Mouse (Mus musculus) embryo, embryonic 10 days (tissue): ENCODE measurements around the gene Kirrel3.

Experiments used
- DNase-seq: peaks from one replicate; pipeline ENCODE4 v3.0.0-alpha.2; 2015; ENCODE audit warnings: low spot score

The Kirrel3 gene

DNA sequence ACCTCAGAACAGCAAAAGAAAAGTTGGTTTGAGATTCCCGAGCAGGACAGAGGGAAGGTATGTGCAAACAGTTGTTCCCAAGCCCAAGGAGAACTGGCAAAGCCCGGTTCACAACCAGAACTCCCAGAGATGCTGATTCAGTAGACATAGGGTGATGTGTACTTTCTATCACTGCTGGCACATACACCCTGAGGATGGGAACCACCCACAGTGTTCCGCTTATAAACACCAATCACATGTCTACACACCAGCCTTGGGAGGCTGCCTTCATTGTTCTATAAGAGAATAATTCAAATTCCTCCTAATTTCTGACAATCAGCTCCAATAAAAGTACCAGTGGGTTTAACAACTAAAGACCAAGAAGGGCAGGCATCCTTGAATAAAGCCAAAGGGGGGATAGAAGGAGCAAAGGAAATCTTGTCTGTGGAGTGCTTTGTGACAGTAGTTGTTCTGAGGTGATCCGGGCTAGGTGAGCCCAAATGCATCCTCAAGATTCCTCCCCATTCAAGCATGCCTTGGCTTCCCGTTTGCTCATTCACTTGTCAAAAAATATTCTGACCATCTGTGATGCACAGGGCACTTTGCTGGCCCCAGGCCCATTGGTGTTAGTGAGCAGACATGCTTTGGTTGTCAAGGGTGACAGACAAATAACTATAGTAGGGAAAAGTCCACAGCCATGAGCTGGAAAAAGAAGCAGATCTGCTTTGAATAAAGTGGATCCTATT is 266.5 kb downstream of the Kirrel3 start:
- no peak for DNase-seq

DNA sequence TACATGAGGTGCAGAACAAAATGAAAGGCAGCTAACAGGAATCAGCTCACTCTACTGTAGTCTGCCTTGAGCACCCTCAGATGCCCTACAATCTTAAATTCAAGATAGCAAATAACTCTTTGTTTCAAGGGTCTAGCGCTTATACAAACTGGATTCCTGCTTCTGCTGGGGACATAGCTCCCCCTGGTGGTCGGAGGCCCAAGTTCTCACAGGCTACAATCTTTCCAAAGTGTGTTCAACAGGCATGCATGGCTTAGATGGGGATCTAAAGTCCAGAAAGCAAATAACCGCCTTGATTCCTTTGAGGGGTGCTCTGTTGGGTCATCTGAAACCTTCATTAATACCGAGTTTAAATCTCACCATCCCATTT is 267.1 kb downstream of the Kirrel3 start:
- peak; percentile 81 for DNase-seq

DNA sequence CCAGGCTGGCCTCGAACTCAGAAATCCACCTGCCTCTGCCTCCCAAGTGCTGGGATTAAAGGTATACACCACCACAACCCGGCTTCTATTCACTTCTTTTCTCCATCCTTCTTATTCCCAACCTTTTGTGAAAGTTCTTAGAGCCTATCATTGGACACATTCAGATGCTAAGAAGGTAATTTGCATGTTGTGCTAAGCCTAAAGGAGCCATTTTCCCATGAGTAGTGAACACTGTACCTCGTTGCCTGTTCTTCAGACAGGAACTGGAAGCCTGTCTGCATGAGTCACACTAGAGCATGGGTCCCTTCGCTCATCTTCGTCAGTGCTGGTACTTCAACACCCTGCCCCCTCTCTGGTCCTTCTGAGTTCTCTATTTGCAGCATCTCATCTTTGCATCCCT is 268.2 kb downstream of the Kirrel3 start:
- DNase-seq = no peak

DNA sequence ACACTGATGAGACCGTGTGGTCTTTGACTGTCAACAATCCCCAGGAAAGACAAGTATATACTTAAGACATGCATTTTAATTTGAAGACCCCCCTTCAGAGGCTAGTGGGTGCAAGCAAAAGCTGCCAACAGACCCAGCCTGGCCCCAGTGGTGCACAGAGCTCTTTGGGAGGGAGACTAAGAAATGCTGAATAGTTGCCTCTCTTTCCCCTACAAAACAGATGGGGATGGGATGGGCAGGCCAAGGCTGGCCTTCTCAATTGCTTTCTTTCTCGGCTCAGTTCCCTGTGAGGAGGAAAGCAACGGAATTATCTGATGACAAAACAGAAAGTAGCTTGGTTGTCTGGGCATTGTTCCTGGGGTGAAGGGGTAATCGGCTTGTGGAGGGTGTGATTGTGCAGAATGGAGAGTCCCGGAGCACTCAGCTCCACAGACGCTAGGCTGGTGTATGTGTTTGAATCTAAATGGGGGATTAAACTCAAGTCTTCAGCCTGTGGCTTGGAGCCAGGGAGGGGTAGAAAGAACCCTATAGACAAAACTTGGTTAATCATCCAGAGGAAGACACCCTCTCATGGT is 268.9 kb downstream of the Kirrel3 start:
- DNase-seq = peak; percentile 8

DNA sequence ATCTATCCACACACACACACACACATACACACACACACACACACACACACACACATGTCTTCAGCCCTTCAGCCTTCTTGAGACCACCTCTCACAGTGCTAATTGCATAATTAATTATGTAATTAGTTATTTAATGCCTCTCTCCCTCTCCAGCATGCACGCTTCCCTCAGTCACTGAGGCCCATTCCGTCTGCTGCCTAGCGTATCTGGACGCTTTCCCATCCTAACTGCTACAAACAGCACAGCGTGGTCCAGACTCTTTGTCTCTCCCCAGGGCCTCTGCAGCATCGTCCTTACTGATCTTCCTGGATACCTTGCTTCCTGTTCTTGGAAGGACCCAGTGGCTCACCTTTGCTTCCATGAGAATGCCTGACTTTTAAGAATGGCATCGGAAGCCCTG is 270.4 kb downstream of the Kirrel3 start:
- DNase-seq = no peak

DNA sequence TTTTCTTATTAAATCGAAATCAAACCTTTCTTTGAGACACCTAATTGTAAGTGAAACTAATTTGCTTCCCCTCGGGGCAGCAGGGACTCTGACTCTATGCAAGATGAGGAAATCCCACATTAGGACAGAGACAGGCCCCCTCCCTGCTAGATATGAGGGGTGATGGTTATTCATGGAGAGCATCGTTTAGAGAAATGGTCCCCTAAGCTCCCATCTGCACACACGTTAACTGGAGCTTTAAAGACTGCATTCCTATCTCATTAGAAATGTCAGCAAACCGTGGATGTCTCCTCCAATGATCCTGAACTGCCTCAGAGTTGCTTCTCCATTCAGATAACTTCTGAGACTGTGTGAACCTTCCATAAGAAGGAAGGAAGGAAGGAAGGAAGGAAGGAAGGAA is 273.2 kb downstream of the Kirrel3 start:
- DNase-seq = no peak

DNA sequence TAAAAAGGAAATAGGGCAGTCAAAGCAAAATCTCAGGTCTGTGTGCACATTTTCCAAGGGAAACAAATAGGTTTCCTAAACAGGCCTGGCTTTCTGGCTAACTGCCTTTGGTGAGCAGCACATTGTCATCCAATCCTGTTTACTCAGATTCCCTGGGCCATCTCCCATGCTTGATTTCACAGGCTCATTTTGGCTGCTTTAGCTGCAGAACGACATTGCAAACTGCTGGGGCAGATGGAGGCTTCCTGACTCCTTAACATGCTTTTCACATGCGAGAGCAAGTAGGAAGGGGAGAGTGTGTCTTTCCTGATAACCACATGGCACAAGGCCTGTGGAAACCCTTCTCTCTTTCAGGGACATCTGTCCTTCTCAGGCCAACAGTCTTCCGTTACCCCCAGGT is 274.8 kb downstream of the Kirrel3 start:
- DNase-seq = no peak

DNA sequence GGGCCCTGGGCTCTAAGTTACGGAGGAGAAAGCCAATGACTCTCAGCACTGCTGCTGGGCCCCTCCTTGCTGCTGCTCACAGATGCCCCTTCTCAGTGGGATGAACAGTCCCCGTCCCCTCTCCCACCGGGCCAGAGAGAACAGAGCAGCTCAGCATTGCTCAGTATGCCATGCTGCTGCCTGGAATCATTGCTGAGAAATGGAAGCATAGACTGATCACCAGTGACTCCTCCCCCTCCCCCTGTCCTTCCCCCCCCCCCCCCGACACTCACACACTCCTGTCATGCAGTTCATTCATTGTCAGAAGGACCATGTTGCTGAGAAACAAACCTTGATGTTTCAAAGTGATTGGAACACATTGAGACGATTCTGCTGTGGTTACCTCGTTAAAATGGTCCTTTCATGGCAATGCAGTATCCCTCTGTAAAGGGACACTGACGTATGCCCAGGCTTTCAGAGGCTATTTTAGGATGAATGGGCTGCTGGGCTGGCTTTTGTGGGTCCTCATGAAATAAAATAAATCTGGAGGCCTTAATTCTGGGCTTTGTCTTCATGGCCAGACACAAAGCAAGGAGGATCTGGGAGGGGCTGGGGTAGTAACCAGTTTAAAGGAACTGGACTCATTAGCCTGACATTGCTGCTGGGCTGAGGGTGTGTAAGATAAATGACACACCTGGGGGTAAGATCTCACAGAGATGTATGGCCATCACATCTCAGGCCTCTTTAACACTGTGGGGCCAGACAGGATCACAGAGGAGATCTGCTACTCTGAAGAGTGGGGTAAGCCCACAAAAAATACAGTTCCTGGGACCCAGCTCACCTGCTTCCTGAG is 281.3 kb downstream of the Kirrel3 start:
- DNase-seq = no peak

DNA sequence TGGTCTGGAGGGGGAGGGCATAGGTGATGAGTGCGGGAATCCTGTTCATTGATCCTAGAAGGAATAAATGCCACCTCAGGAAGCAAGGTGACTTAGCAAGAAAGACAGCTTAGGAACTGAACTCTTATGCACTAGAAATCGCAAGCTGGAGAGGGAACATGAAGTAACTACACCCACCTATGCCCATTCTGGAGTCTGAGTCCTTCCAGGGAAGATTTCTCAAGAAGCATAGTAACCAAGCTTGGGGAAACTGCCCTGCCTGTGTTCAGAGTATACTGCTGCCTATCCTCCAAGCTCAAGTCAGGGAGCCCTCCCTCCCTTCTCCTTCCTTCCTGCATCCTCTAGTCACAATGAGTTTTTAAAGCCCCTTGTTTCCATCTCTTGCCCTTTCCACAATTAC is 283.3 kb downstream of the Kirrel3 start:
- DNase-seq = no peak

DNA sequence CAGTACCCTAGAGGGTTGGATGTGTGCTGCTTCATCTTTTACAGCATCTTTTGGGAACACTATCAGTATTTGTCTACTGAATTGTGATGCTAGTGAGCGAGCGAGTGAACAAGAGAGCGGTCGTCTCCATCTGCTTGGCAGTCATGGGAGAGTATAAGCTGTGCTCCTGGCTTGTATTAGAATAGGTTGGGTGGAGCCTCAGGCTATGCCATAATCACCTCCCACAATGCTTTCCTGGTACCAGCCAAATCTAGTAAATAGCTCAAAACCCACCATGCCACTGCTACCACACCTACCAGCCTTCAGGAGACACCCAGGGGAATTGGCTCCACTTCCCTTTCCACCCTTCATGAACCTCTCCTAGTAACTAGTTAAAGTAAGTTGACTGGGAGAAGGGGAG is 285.3 kb downstream of the Kirrel3 start:
- DNase-seq = no peak

DNA sequence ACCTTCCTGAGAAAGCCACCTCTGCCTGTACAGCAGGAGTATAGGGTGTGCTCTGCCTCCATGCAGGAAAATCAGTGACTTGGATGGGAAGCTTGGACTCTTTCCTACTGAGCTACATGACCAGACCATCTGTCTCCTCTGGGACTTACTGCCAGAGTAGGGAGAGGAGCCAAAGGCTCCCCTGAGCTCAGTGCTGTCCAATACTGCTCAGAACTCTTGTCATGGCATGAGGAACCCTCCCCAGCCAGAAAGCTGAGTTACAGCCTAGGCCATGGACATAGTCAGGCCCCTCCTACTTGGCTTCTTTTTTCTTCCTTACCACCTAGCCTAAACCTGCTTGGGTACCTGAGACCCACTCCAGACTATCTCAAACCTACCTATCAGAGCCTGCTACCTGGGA is 285.7 kb downstream of the Kirrel3 start:
- no peak for DNase-seq

DNA sequence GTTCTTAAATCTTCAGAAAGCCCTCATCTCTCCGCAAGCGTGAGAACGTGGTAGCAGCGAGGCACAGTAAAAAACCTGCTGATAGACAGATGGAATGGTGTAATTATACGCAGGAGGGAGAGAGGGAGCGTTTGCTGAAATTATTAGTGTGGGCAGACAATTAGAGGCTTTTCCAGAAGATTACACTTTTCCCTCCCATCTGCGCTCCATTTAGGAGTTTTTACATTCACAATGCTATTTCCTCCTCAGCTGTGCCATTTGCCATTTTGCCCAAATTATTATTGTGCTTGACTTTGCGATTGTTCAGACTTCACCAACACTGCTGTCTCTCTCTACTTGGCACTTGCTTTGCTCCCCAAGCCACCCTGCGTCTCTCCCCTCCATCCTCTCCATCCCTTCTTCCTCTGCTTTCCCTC is 286.3 kb downstream of the Kirrel3 start:
- DNase-seq = no peak

DNA sequence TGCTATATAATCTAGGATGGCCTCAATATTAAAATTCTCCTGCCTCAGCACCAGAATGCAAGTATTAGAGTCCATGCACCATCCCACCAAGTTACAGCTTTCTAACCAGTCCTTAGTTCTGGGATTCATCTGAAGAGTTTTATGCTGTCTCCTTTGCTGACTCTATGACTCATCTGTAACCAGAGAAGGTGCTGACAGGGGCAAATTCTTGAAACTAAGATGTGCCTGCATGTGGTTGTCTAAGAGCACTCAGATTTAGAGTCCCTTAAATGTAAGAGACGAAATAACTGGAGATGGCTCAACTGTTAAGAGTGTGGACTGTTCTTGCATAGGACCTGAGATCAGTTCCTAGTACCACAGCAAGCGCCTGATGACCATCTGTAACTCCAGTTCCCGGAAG is 295.7 kb downstream of the Kirrel3 start:
- DNase-seq = no peak

DNA sequence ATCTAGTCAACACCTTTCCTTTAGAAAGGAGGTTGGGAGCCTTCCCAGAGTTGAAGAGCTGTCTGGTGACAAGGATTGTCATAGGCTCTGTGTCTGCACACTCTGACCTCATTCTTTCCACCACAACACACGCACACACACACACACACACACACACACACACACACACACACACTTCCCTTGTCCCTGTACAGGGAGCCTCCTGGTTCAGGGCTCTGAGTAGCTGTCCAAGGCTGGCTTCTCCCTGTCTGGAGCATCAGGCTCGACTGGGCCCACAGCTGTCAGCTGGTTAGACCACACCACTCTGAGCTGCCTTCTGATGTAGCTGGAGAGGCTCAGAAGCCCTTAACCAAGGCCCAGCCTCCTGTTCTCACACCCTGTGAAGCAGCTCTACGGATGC is 302.2 kb downstream of the Kirrel3 start:
- no peak for DNase-seq

DNA sequence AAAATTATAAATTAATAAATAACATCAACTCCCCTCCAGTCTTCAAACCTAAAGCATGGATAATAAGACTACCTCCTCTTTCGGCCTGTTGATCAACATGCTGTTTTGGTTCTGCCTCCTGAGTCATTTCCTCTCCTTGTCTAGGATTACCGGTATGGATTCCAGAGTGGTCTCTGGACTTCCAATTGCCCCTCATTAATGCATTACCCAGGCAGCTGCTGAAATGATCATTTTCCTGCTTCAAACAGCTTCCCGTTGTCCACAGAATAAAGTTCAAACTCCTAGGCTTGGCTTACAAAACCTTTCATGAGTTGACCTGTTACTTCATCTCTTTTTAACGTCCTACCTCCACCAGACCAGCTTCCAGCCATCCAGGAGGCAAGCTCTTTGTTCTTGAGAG is 309.5 kb downstream of the Kirrel3 start:
- DNase-seq = no peak

DNA sequence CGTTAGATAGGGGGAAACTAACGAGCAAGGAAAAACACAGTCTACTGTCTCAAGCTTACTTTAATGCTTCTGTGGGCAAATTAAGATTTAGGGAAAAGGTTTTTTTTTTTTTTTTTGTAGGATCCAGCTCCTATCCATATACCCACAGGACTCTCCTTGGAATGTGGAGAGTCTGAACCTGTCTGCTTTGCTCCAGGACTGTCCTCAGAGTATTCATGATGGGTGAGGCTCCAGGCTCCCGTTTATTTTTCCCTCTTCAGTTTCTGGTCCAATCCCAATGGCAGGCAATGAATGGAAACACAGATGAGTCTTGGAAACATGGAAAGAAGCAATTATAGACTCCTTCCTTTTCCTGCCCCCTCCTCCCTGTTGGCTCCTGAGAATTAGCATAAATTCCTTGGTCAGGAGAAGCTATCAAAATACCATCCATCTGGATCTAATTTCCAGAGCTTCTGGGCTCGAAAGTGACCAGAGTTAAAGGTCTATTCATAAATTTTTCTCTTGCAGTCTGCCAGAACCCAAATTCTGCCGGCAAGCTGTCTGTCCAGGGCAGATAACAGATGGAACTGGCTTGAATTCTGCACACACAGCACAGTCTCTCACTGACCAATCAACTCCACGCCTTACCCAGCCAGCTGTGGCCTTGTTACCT is 312.1 kb downstream of the Kirrel3 start:
- DNase-seq = peak; percentile 43

DNA sequence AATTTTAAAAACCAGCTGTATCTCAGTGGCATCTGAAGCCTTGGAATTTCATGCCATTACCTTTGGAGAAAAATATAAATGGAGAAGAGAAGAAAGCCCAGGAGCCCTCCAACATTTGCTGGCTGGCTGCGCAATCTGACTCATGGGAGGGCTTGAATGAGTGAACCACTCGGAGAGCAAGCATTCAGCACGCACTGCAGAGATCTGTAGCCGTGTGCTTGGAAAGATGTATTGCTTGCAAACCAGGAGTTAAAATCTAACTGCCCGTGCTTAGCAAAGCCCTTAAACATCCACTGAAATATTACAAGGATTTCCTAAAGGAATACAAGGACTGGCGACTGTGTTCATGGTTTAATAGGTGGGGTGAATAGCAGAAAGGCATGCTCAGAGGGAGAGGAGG is 316.0 kb downstream of the Kirrel3 start:
- no peak for DNase-seq

DNA sequence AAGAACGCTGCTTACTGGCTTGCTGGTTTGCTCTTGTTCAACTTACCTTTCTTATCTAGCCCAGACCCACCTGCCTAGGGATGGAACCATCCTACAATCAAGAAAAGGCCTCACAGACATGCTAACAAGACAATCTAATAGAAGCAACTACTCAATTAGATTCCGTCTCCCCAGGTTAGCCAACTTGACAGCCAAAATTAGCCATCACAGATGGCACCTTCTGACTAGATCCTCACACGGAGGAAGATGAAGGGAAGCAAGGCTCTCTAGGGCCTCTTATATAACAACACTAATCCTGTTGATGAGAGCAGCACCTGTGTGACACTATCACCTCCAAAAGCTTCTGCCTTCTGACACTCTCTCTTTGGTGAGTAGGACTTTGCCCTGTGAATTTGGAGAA is 321.2 kb downstream of the Kirrel3 start:
- no peak for DNase-seq

DNA sequence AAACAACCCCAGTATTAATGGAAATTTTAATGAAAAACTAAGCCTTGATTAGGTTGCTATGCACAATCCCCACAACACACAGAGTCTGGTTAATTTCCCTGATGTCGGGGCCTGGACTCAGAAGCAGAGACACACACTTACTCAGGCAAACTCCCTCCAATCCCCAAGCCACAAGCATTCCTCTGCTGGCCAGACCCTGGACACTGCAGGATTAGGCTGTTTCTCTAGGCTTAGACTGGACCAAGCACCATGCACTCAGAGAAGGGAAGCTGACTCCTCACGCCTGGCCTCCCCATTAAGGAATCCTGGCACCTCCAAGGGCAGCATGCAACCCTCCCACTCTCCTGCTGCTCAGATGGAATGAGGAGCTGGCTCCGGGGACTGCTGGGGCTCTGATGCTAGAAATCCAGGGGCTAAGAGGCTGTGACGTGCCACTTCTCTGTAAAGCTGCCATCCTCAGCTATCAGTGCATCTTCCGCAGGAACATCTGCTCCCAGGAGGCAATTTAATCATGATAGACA is 324.4 kb downstream of the Kirrel3 start:
- no peak for DNase-seq

DNA sequence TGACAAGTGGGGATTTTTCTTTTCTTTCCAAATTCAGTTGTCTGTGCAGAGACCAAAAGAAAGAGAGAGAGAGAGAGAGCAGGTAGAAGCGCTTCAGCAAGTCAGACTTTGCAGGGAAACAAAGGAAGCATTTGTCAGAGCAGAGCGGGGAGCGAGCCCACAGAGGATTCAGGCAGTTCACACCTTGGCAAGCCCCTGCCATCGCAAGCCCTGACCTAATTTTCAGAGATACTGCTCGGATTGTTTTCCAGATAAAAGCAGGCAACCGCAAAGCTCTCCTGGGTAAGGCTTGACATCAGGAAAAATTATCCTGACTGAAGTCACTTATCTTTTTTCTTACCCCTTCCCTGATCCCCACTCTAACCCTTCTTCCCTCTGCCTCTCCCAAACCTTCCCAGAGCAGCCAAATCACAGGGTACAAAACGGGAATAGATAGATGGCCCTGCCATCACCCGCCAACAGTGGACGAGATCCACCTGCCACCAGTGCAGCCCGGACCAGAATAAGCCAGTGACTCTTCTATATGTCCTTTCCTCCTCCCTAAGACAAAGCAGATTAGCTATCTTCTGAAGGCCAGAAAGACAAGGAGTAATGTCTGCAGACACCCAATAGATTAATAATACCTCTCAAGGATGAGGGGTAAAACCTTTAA is 332.8 kb downstream of the Kirrel3 start:
- no peak for DNase-seq

DNA sequence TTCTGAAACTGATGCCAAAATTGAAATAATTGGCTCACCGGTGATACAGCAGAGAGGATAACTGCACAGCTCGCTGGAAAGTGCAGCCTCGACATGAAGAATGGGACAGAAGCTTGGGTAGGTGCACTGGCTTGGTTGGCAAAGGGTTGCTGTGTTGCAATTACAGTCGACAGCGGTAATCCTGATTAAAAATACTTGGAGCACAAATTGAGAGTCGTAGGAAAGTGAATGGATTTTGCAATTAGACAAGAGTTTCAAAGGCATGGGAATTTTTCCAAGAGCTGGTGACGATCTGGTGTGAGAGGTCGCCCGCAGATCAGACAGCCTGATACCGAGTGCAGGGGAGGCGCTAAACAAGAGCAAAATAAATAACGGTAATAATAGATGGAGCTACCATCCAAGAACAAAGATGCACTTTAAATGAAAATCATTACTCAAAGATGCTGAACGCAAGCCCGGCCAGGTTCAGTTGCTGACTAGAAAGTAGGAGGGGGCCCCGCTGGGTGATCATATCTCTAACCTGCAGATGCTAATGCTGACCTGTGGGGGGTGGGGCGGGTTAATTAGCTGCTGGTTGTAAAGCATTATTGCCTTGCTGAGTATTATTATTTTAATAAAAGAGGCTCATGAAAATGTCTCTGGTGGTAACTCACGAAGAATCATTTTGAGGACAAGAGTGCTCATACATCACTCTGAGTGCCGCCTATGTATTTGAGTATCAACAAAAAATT is 338.8 kb downstream of the Kirrel3 start:
- no peak for DNase-seq

DNA sequence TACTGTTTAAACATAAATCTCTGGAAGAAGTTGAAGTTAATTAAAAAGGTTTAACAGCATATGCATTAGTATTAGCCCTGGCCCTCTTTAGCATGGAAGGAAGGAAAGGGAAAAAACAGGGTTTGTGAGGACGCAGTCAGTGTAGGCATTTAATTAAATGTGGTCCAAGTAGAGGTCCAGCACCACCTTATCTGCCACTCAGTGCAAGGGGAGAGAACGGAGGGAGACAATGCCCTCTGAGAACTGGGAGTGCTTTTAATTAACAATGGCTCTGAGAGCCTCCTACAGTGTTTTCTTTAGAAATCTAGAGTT is 339.4 kb downstream of the Kirrel3 start:
- no peak for DNase-seq
